Mouse (Mus musculus) heart, postnatal 10 days (tissue): ENCODE data around the gene Gm20894. TPM values are rescaled to one million over a fixed set of nuclear protein-coding genes. Genes with fewer than 3 reads are reported as not detected.
"Not testable (repeated sequence)": the region's sequence is repeated elsewhere in the genome, so short reads cannot be mapped to it uniquely, and the experiment has no call there.

Experiments used
- DNase-seq, 2 experiments: peaks; one replicate each; pipeline ENCODE4 v3.0.0; 2021
- intact Hi-C: fragments of 180-260 bp; cut with DNase I; formaldehyde crosslinking; loops from one replicate; pipeline ENCODE4 v1.15.1; 2025
- total RNA-seq, 2 experiments: library from RNA; stranded (reverse); gene quantifications; 2 replicates each; pipeline ENCODE4 v1.2.3; 2021

Gm20894 gene
- not detected for total RNA-seq

- intact Hi-C loops, DNase-seq: not testable (repeated sequence)
Observed at GRCm38 (mm10) chrY:28271412-28271811, at the start of gene Gm20894. Gm20894 (minus strand) TSS chrY:28271512.
